Mouse (Mus musculus): ENCODE measurements around the gene Dop1b. TPM values are rescaled to one million over a fixed set of nuclear protein-coding genes. Genes with fewer than 3 reads are reported as not detected.
"Not testable (repeated sequence)": the region's sequence is repeated elsewhere in the genome, so short reads cannot be mapped to it uniquely, and the experiment has no call there.

Dop1b gene
- total RNA-seq (2021) = 10 to 100 TPM; 16.4 to 16.7 TPM
- long read RNA-seq, experiment 1 = 0 reads
- long read RNA-seq, experiment 2, partial matches to known transcripts = 1 of 1 reads
- long read RNA-seq, experiment 2, other reads (novel, unspliced or antisense) = 0 of 1 reads

GRCm38 (mm10) chr16:93711411-93712188 is at the start of gene Dop1b:
Gene Dop1b (plus strand): TSS chr16:93711904.
- DNase-seq = peak; percentile 100

- DNase-seq = no peak
Measured at GRCm38 (mm10) chr16:93667976-93668375, 43.7 kb upstream of the Dop1b start.

GRCm38 (mm10) chr16:93669521-93669920 is 42.2 kb upstream of the Dop1b start:
- no peak for DNase-seq

- DNase-seq = not testable (repeated sequence)
Measured at GRCm38 (mm10) chr16:93670466-93670865, 41.2 kb upstream of the Dop1b start.

- peak; percentile 4 to 12 for DNase-seq
Measured at GRCm38 (mm10) chr16:93671064-93671463, 40.6 kb upstream of the Dop1b start.

GRCm38 (mm10) chr16:93676376-93676775 is 35.3 kb upstream of the Dop1b start:
- no peak for DNase-seq

GRCm38 (mm10) chr16:93678206-93678605 is 33.5 kb upstream of the Dop1b start:
- DNase-seq = no peak

GRCm38 (mm10) chr16:93679165-93679564 is 32.5 kb upstream of the Dop1b start:
- no peak for DNase-seq

- DNase-seq = peak; percentile 23 to 24
Measured at GRCm38 (mm10) chr16:93682156-93682688, 29.5 kb upstream of the Dop1b start.

GRCm38 (mm10) chr16:93682689-93683507 is 28.8 kb upstream of the Dop1b start, which contains the start of gene Cbr3:
Gene Cbr3 (plus strand): TSS chr16:93683215.
- DNase-seq = peak; percentile 88 to 89

- DNase-seq = peak; percentile 43 to 65
Measured at GRCm38 (mm10) chr16:93683508-93684236, 28.0 kb upstream of the Dop1b start.

GRCm38 (mm10) chr16:93684441-93684840 is 27.3 kb upstream of the Dop1b start:
- no peak for DNase-seq

- DNase-seq = not testable (repeated sequence)
Measured at GRCm38 (mm10) chr16:93685783-93686182, 25.9 kb upstream of the Dop1b start.

GRCm38 (mm10) chr16:93686421-93686820 is 25.3 kb upstream of the Dop1b start:
- no peak for DNase-seq

GRCm38 (mm10) chr16:93686945-93687344 is 24.8 kb upstream of the Dop1b start:
- DNase-seq = no peak

- DNase-seq = no peak
Measured at GRCm38 (mm10) chr16:93691206-93691841, 20.4 kb upstream of the Dop1b start.

- no peak for DNase-seq
Measured at GRCm38 (mm10) chr16:93692744-93693143, 19.0 kb upstream of the Dop1b start.

GRCm38 (mm10) chr16:93707116-93707515 is 4.6 kb upstream of the Dop1b start:
- no peak for DNase-seq

GRCm38 (mm10) chr16:93709217-93709616 is 2.5 kb upstream of the Dop1b start:
- DNase-seq = no peak

- peak; percentile 73 to 82 for DNase-seq
Measured at GRCm38 (mm10) chr16:93710924-93711323, 780 bp upstream of the Dop1b start.

GRCm38 (mm10) chr16:93712189-93712885 is 633 bp downstream of the Dop1b start:
- no peak for DNase-seq

Measured in adrenal gland, postnatal 36 days (tissue).